Mouse (Mus musculus) testis, adult 2 months (tissue): ENCODE data around the gene Dixdc1. TPM values are rescaled to one million over a fixed set of nuclear protein-coding genes. Genes with fewer than 3 reads are reported as not detected.
A peak's percentile ranks its signal among the peaks of the same experiment; 100 is the strongest.

Experiments used
- H3K27ac ChIP-seq: fragments of 200-500 bp; 2 replicates; pipeline ENCODE4 v1.5.1; 2012; ENCODE audit warnings: low read depth, low read length; ENCODE audit not compliant: control insufficient read depth, insufficient read depth
- H3K27me3 ChIP-seq: fragments of 200-500 bp; 2 replicates; pipeline ENCODE4 v1.6.1; 2012; ENCODE audit warnings: mild to moderate bottlenecking, low read length, moderate library complexity; ENCODE audit not compliant: control insufficient read depth, insufficient read depth
- H3K36me3 ChIP-seq: fragments of 200-500 bp; 2 replicates; pipeline ENCODE4 v1.6.1; 2012; ENCODE audit warnings: mild to moderate bottlenecking, low read length; ENCODE audit not compliant: control insufficient read depth, insufficient read depth
- H3K4me1 ChIP-seq: fragments of 200-500 bp; 2 replicates; pipeline ENCODE4 v1.6.1; 2012; ENCODE audit warnings: low read length; ENCODE audit not compliant: control insufficient read depth, insufficient read depth
- H3K4me3 ChIP-seq: fragments of 200-500 bp; 2 replicates; pipeline ENCODE4 v1.5.1; 2012; ENCODE audit warnings: low read depth, mild to moderate bottlenecking, low read length, moderate library complexity, mixed read lengths; ENCODE audit not compliant: control insufficient read depth
- CTCF ChIP-seq: fragments of 200-500 bp; IDR thresholded peaks from 2 replicates; pipeline ENCODE4 v1.5.1; 2012; ENCODE audit warnings: low read depth, mild to moderate bottlenecking, inconsistent platforms, low read length, moderate library complexity; ENCODE audit not compliant: control insufficient read depth, insufficient read depth, insufficient replicate concordance
- POLR2A ChIP-seq: fragments of 200-500 bp; IDR thresholded peaks from 2 replicates; pipeline ENCODE4 v1.6.1; 2012; ENCODE audit warnings: low read depth, mild to moderate bottlenecking, inconsistent platforms, low read length, moderate library complexity; ENCODE audit not compliant: control insufficient read depth
- polyA plus RNA-seq: library from polyadenylated mRNA; depleted of rRNA; stranded (reverse); fragments of >200 nt; gene quantifications from 2 replicates; pipeline ENCODE4 v1.2.3, GENCODE M21; 2012

Dixdc1 gene
- polyA plus RNA-seq, 1 experiment, result 14.1 TPM

DNA sequence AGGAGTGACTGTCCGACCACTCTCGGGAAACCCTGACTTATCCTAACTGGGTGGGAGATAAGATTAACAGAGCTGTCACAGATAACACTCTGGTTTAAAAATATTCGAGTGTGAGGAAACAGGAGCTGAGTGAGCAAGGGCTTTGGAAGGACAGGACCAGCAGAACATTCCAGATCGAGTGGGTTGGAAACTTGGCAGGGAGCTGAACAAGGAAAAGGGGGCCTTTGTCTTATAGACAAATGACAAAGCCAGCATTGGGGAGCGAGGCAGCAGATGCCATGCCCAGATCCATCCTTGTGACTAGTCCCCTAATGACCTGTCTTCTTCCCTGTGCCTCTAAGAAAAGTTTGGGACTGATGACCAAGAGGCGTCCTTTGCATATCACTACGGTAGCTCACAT lies 14.6 kb upstream of the Dixdc1 start:
- TF ChIP-seq CTCF (no peak), POLR2A (no peak)
- Histone ChIP-seq H3K27me3 (no peaks in the 10 kb centered on the region), H3K4me1 (peaks cover 13% of the 10 kb centered on the region), H3K27ac (no peak overlapping the region), H3K4me3 (no peak overlapping the region), H3K36me3 (no peaks in the 10 kb centered on the region)

DNA sequence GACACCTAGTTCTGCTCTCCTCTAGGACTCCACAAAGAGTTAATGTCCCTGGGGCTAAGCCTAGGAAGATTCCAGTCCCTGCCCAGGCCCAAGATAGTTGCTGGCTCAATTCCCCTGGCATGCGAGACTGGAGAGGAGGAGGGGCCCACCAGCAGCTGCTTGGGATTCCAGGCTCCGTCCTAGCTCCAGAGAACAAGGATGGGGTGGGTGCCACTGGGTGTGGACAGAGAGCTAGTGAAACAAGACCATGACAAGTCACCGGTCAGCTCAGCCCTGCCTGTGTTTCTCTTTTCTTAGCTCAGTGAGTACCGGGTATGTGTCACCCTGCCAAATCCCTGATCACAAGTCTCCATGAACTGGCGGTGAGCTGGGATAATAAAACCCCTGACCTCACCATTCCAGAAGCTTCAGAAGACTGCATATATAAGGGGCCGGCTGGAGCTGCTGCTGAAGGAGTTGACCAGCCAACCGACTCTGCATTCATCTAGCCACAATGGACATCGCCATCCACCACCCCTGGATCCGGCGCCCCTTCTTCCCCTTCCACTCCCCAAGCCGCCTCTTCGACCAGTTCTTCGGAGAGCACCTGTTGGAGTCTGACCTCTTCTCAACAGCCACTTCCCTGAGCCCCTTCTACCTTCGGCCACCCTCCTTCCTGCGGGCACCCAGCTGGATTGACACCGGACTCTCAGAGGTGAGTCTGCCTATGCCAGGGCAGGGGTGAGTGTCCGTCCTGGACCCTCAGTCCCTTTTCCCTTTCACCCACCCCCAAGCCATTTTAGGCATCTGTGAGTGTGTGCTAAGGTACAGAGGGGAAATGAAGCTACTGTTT lies 13.7 kb upstream of the Dixdc1 start:
- H3K4me1 ChIP-seq, result peaks cover 13% of the 10 kb centered on the region
- no peaks in the 10 kb centered on the region for H3K27me3 ChIP-seq
- no peak overlapping the region for H3K27ac ChIP-seq
- H3K36me3 ChIP-seq, result no peaks in the 10 kb centered on the region
- peak overlapping the region; percentile 28 for H3K4me3 ChIP-seq
- TF ChIP-seq CTCF (no peak), POLR2A (no peak)

DNA sequence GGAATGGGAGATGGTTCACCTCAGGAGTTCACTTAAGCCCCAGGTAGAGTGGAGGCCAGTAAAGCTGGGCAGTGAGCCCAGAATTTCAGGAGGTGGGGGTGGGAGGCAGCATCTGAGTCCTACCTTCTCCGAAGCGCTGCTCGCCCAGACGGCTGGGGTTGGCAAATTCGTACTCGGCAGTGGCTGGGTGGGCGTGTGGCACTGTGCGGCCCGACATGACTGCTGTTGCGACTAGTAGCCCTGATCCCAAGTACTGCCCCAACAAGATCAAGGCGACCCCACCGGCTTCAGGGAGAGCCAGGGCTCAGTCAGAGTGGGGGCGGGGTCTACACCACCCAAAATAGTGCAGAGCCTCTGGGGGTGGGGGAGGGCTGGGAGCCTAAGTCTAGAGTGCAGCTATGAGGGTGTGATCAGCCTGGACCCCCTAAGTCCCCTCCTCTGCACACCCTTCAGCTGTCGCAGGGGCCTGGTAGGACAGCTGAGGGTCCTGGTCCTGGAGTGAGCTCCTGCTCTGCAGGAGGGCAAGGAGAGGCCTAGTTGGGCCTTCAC lies 12.8 kb upstream of the Dixdc1 start, which contains the start of gene Hspb2:
Gene Hspb2 (minus strand): TSS at position 301 of the 549 bp plus-strand sequence.
- Histone ChIP-seq H3K27me3 (no peaks in the 10 kb centered on the region), H3K4me1 (peaks cover 14% of the 10 kb centered on the region), H3K4me3 (peak within 1 kb of the TSS; percentile 48), H3K27ac (peak within 1 kb of the TSS; percentile 25; the same call in 1 of the 2 replicates), H3K36me3 (no peaks in the 10 kb centered on the region)
- TF ChIP-seq CTCF (no peak), POLR2A (no peak)

DNA sequence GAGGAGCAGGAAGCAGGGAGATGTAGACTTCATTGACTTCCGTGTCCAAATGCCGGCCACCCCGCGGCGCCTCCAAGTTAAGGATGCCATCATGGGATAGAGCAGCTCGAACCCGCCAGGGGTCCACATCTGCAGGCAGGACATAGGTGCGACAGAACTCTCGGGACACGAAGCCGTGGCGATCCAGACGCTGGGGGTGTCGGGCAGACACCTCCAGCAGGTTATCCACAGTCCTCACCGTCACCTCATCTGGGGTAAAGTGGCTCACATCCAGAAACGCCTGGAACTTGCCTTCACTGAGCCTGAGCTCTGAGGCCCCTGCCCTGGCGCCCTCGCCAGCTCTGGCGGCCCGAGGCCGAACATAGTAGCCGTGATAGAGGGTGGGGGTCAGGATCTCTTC lies 12.0 kb upstream of the Dixdc1 start, which contains the start of gene Cryab:
Gene Cryab (plus strand): TSS at position 3 of the 400 bp plus-strand sequence.
- H3K27ac ChIP-seq, result peak within 1 kb of the TSS; percentile 25; the same call in 1 of the 2 replicates
- peak within 1 kb of the TSS; percentile 48 for H3K4me3 ChIP-seq
- no peaks in the 10 kb centered on the region for H3K36me3 ChIP-seq
- no peaks in the 10 kb centered on the region for H3K27me3 ChIP-seq
- H3K4me1 ChIP-seq, result peaks cover 16% of the 10 kb centered on the region
- no peak for TF ChIP-seq POLR2A
- TF ChIP-seq CTCF, result no peak

DNA sequence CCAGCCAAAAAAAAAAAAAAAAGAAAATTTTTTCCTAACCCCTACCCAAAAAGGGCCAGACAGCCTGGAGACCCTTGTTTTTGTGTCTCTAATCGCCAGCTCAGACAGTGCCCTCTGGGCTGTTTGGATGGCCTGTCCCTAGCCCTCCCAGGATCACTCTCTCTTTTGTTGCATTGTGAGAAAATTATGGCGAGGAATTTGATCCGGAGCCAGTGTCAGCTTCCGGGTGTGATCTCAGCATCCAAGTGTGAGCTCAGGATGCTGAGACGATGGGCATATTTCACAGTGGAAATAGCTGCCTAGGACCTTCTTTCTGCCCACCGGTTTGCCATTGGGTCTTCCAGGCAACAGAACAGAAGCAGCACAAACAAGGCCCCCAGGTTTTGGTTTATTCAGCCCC lies 11.4 kb upstream of the Dixdc1 start:
- H3K4me3 ChIP-seq, result no peak overlapping the region
- no peaks in the 10 kb centered on the region for H3K36me3 ChIP-seq
- TF ChIP-seq POLR2A (no peak), CTCF (no peak)
- no peak overlapping the region for H3K27ac ChIP-seq
- H3K4me1 ChIP-seq, result peaks cover 21% of the 10 kb centered on the region
- no peaks in the 10 kb centered on the region for H3K27me3 ChIP-seq

DNA sequence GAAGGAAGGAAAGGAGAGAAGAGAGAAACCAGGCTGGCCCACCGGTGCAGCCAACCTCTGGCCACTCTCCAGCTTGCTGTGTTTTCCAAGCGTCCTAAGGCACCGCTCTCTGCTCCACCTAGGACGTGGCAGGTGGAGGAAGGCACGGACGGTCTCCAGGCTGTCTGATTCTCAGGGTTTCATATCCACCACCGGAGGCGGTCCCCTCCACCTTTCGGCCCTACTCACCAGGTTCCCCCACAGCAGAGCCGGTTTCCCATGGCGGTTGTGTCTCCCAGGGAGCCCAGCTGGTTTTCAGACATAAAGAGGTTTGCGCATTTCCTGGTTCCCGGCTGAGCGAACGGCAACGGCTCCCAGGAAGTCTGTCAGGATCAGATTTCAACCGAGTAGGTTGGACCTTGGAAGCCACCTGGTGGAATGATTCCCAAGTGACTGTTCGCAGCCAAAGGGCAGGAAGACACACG lies 6.9 kb upstream of the Dixdc1 start, which contains the start of gene 2310030G06Rik:
Gene 2310030G06Rik (minus strand): TSS at position 323 of the 464 bp plus-strand sequence.
- H3K4me1 ChIP-seq, result peaks cover 14% of the 10 kb centered on the region
- TF ChIP-seq POLR2A, result no peak
- TF ChIP-seq CTCF, result no peak
- no peaks in the 10 kb centered on the region for H3K27me3 ChIP-seq
- no peak within 1 kb of the TSS for H3K27ac ChIP-seq
- no peaks in the 10 kb centered on the region for H3K36me3 ChIP-seq
- peak within 1 kb of the TSS; percentile 82 for H3K4me3 ChIP-seq

DNA sequence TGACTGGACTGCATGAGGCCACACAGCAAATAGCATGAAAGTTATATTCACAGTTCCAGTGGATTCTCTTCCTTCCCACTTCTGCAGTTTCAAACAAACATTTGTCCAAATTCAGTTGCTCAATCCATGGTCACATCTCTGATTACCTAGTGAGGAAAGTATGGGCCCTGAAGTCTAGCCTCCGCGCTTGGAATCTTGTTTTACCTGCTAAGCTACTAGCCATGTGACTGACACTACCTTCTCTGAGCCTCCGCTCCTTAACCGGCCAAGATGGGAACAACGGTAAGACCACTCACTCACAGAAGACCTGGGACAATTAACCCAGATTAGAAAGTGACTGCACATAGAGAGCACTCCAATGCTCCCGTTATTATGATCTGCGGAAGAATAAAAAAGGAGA lies 6.5 kb upstream of the Dixdc1 start:
- TF ChIP-seq POLR2A (no peak), CTCF (no peak)
- no peaks in the 10 kb centered on the region for H3K27me3 ChIP-seq
- peak overlapping the region; percentile 82 for H3K4me3 ChIP-seq
- no peak overlapping the region for H3K27ac ChIP-seq
- no peaks in the 10 kb centered on the region for H3K36me3 ChIP-seq
- H3K4me1 ChIP-seq, result peaks cover 10% of the 10 kb centered on the region
